Mouse (Mus musculus): Measurements from ENCODE around the gene Acrbp. TPM values are rescaled to one million over a fixed set of nuclear protein-coding genes. Genes with fewer than 3 reads are reported as not detected.

Gene Acrbp
- polyA plus RNA-seq, 1 experiment from 2014 or later, result 4.4 TPM

GRCm38 (mm10) chr6:125071896-125072279 lies 22.4 kb downstream of the Acrbp start:
- H3K4me1 ChIP-seq (ENCODE audit: insufficient read depth, low read depth, low read length), result no peaks in the 10 kb centered on the region
- ATAC-seq, result no peak
- H3K4me2 ChIP-seq (replicated peaks; ENCODE audit: low read depth, low read length), result no peak overlapping the region
- no peaks in the 10 kb centered on the region for H3K27me3 ChIP-seq (replicated peaks; ENCODE audit: insufficient read depth, low read length)
- TF ChIP-seq CTCF (IDR thresholded peaks at IDR 0.05), result no peak
- TF ChIP-seq EP300 (IDR thresholded peaks at IDR 0.05), result no peak
- no peak overlapping the region for H3K27ac ChIP-seq (ENCODE audit: low read length)
- DNase-seq (ENCODE audit: low spot score), result no peak
- H3K36me3 ChIP-seq (ENCODE audit: insufficient read depth, low read length), result no peaks in the 10 kb centered on the region
- H3K9me3 ChIP-seq (ENCODE audit: low read length), result no peaks in the 10 kb centered on the region
- 3% methylated on average over 2 of the region's 2 CpGs for WGBS
- H3K9ac ChIP-seq (replicated peaks; ENCODE audit: low read depth), result no peak overlapping the region
- no peak overlapping the region for H3K4me3 ChIP-seq (ENCODE audit: low read depth, low read length)

- Histone ChIP-seq H3K4me3 (ENCODE audit: low read depth, low read length) (no peak overlapping the region), H3K9me3 (ENCODE audit: low read length) (no peaks in the 10 kb centered on the region), H3K27ac (ENCODE audit: low read length) (no peak overlapping the region), H3K9ac (replicated peaks; ENCODE audit: low read depth) (no peak overlapping the region), H3K27me3 (replicated peaks; ENCODE audit: insufficient read depth, low read length) (no peaks in the 10 kb centered on the region), H3K4me1 (ENCODE audit: insufficient read depth, low read depth, low read length) (no peaks in the 10 kb centered on the region), H3K36me3 (ENCODE audit: insufficient read depth, low read length) (no peaks in the 10 kb centered on the region), H3K4me2 (replicated peaks; ENCODE audit: low read depth, low read length) (no peak overlapping the region)
- ATAC-seq, result no peak
- no peak for TF ChIP-seq EP300 (IDR thresholded peaks at IDR 0.05)
- no peak for TF ChIP-seq CTCF (IDR thresholded peaks at IDR 0.05)
- DNase-seq (ENCODE audit: low spot score), result no peak
- WGBS, result 59% methylated on average over 8 of the region's 8 CpGs
Observed at GRCm38 (mm10) chr6:125073825-125074224, 24.3 kb downstream of the Acrbp start.

GRCm38 (mm10) chr6:125081394-125081793 lies 31.9 kb downstream of the Acrbp start:
- peak overlapping the region; percentile 37 for H3K4me3 ChIP-seq (ENCODE audit: low read depth, low read length)
- no peaks in the 10 kb centered on the region for H3K27me3 ChIP-seq (replicated peaks; ENCODE audit: insufficient read depth, low read length)
- H3K9ac ChIP-seq (replicated peaks; ENCODE audit: low read depth), result no peak overlapping the region
- 21% methylated on average over 25 of the region's 25 CpGs for WGBS
- TF ChIP-seq CTCF (IDR thresholded peaks at IDR 0.05) (no peak), EP300 (IDR thresholded peaks at IDR 0.05) (no peak)
- H3K4me2 ChIP-seq (replicated peaks; ENCODE audit: low read depth, low read length), result peak overlapping the region; percentile 70
- no peak overlapping the region for H3K27ac ChIP-seq (ENCODE audit: low read length)
- H3K36me3 ChIP-seq (ENCODE audit: insufficient read depth, low read length), result no peaks in the 10 kb centered on the region
- H3K9me3 ChIP-seq (ENCODE audit: low read length), result no peaks in the 10 kb centered on the region
- peaks cover 4% of the 10 kb centered on the region; the same call in 1 of the 2 replicates for H3K4me1 ChIP-seq (ENCODE audit: insufficient read depth, low read depth, low read length)
- ATAC-seq, result no peak
- DNase-seq (ENCODE audit: low spot score), result no peak

GRCm38 (mm10) chr6:125081797-125082560 lies 32.5 kb downstream of the Acrbp start:
- Histone ChIP-seq H3K36me3 (ENCODE audit: insufficient read depth, low read length) (no peaks in the 10 kb centered on the region), H3K4me3 (ENCODE audit: low read depth, low read length) (peak overlapping the region; percentile 37), H3K9ac (replicated peaks; ENCODE audit: low read depth) (no peak overlapping the region), H3K27me3 (replicated peaks; ENCODE audit: insufficient read depth, low read length) (no peaks in the 10 kb centered on the region), H3K27ac (ENCODE audit: low read length) (no peak overlapping the region), H3K4me1 (ENCODE audit: insufficient read depth, low read depth, low read length) (peaks cover 4% of the 10 kb centered on the region; the same call in 1 of the 2 replicates), H3K9me3 (ENCODE audit: low read length) (no peaks in the 10 kb centered on the region), H3K4me2 (replicated peaks; ENCODE audit: low read depth, low read length) (peak overlapping the region; percentile 70)
- TF ChIP-seq CTCF (IDR thresholded peaks at IDR 0.05) (peak; percentile 97), EP300 (IDR thresholded peaks at IDR 0.05) (no peak)
- 24% methylated on average over 45 of the region's 45 CpGs for WGBS
- ATAC-seq, result peak; percentile 92
- peak; percentile 98 for DNase-seq (ENCODE audit: low spot score)

GRCm38 (mm10) chr6:125082801-125083386 lies 33.4 kb downstream of the Acrbp start:
- Histone ChIP-seq H3K9ac (replicated peaks; ENCODE audit: low read depth) (no peak overlapping the region), H3K36me3 (ENCODE audit: insufficient read depth, low read length) (no peaks in the 10 kb centered on the region), H3K4me1 (ENCODE audit: insufficient read depth, low read depth, low read length) (peaks cover 4% of the 10 kb centered on the region; the same call in 1 of the 2 replicates), H3K27ac (ENCODE audit: low read length) (no peak overlapping the region), H3K4me3 (ENCODE audit: low read depth, low read length) (no peak overlapping the region), H3K9me3 (ENCODE audit: low read length) (no peaks in the 10 kb centered on the region), H3K4me2 (replicated peaks; ENCODE audit: low read depth, low read length) (no peak overlapping the region), H3K27me3 (replicated peaks; ENCODE audit: insufficient read depth, low read length) (no peaks in the 10 kb centered on the region)
- no peak for ATAC-seq
- no peak for DNase-seq (ENCODE audit: low spot score)
- TF ChIP-seq CTCF (IDR thresholded peaks at IDR 0.05), result no peak
- no peak for TF ChIP-seq EP300 (IDR thresholded peaks at IDR 0.05)
- WGBS, result 83% methylated on average over 7 of the region's 7 CpGs

DNA sequence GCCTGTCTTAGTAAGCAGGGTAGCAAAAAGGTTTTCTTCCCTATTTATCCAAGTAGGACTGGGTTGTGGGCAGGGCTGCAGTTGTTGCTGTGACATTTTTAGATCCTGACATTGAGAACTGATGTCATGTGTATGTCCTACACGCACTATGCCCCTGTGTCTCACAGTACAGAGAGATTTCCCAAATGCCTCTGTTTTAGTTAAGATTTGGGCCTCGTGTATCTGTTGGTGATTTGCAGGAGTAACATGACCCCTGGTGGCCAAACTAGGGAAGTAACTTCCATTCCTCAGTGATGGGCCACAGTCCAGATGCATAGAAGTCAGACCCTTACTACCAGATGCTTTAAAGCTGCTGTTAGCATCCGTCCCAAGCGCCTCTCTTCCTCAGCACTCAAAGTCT lies 34.9 kb downstream of the Acrbp start:
- H3K36me3 ChIP-seq (ENCODE audit: insufficient read depth, low read length), result no peaks in the 10 kb centered on the region
- H3K9me3 ChIP-seq (ENCODE audit: low read length), result no peaks in the 10 kb centered on the region
- no peaks in the 10 kb centered on the region for H3K27me3 ChIP-seq (replicated peaks; ENCODE audit: insufficient read depth, low read length)
- no peak overlapping the region for H3K9ac ChIP-seq (replicated peaks; ENCODE audit: low read depth)
- H3K27ac ChIP-seq (ENCODE audit: low read length), result no peak overlapping the region
- H3K4me2 ChIP-seq (replicated peaks; ENCODE audit: low read depth, low read length), result no peak overlapping the region
- whole genome bisulfite sequencing, result 2% methylated on average over 4 of the region's 4 CpGs
- no peak overlapping the region for H3K4me3 ChIP-seq (ENCODE audit: low read depth, low read length)
- ATAC-seq, result peak; percentile 13
- peak; percentile 89 for DNase-seq (ENCODE audit: low spot score)
- peaks cover 4% of the 10 kb centered on the region; the same call in 1 of the 2 replicates for H3K4me1 ChIP-seq (ENCODE audit: insufficient read depth, low read depth, low read length)
- TF ChIP-seq EP300 (IDR thresholded peaks at IDR 0.05), result no peak
- peak; percentile 94 for TF ChIP-seq CTCF (IDR thresholded peaks at IDR 0.05)
